Mouse (Mus musculus) cortical plate, adult 2 months (tissue): ENCODE measurements around the gene Mis18a.

Experiments used
- CTCF ChIP-seq: fragments of 200-500 bp; IDR thresholded peaks from 2 replicates; pipeline ENCODE4 v1.5.1; 2011; ENCODE audit warnings: mild to moderate bottlenecking, control low read depth, low read length; ENCODE audit not compliant: insufficient read depth; ENCODE audit errors: extremely low read depth
- POLR2A ChIP-seq: fragments of 200-500 bp; IDR thresholded peaks from 2 replicates; pipeline ENCODE4 v1.6.1; 2011; ENCODE audit warnings: mild to moderate bottlenecking, low read length, control low read depth; ENCODE audit not compliant: insufficient read depth; ENCODE audit errors: extremely low read depth

- TF ChIP-seq POLR2A: no peak
- TF ChIP-seq CTCF: no peak
Observed at GRCm38 (mm10) chr16:90759335-90759734, 32.1 kb upstream of the Mis18a start.
